8 mouse cellular contexts compared by ENCODE assay signal in the genomic region with DNA sequence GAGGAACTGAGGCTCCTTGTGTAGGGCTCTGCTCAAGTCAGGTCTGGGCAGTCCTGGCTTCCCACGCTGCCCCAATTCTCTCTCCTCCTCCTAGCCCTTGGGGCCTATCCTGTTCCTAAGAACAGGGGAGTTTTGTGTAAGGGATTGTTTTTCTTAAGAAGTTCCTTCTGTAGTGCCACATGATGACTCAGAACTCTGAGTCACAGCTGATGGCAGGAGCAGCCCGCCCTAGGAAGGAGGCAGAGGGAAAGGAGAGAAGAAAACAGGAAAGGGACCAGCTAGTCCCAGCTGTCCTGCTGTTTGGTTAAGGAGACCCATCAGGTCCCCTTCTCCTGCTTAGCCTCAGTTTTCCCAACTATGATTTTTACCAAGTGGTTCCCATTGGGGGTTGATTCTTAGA. TPM values are rescaled to one million over a fixed set of nuclear protein-coding genes. Genes with fewer than 3 reads are reported as not detected.
DNase-seq lines count a peak whose midpoint lies in the region; ATAC-seq lines count a peak whose summit lies in the region.

No protein-coding gene starts in this region.

- peak; percentile 52 for DNase-seq in adrenal gland, postnatal 14 days
- no peak for DNase-seq in adrenal gland, postnatal 25 days
- peak; percentile 84 for DNase-seq in right cerebral cortex, adult 18-20 months
- DNase-seq in right cerebral cortex, postnatal 14 days: no peak
- DNase-seq in heart, postnatal 25 days (ENCODE audit: low spot score): peak; percentile 62
- no peak for DNase-seq in embryo, embryonic 9.5 days (ENCODE audit: extremely low spot score)

- H3K9me3 ChIP-seq in stomach, embryonic 15.5 days: no peaks in the 10 kb centered on the region
- H3K9me3 ChIP-seq in midbrain, embryonic 15.5 days: no peaks in the 10 kb centered on the region

- H3K27me3 ChIP-seq in stomach, embryonic 15.5 days (replicated peaks): no peaks in the 10 kb centered on the region
- no peaks in the 10 kb centered on the region for H3K27me3 ChIP-seq in midbrain, embryonic 15.5 days (replicated peaks)

- peaks cover 51% of the 10 kb centered on the region for H3K4me1 ChIP-seq in stomach, embryonic 15.5 days
- H3K4me1 ChIP-seq in midbrain, embryonic 15.5 days: peaks cover 4% of the 10 kb centered on the region; the same call in 1 of the 2 replicates

- no peak overlapping the region for H3K9ac ChIP-seq in stomach, embryonic 15.5 days
- H3K9ac ChIP-seq in midbrain, embryonic 15.5 days: no peak overlapping the region

- peak; percentile 6; the same call in 1 of the 2 replicates for ATAC-seq in stomach, embryonic 15.5 days (ENCODE audit: insufficient read depth, low FRiP score, low read depth)
- no peak for ATAC-seq in midbrain, embryonic 15.5 days (replicated peaks)

- H3K36me3 ChIP-seq in stomach, embryonic 15.5 days: no peaks in the 10 kb centered on the region
- no peaks in the 10 kb centered on the region for H3K36me3 ChIP-seq in midbrain, embryonic 15.5 days (replicated peaks)

- WGBS in stomach, embryonic 15.5 days: 46% methylated on average over 2 of the region's 2 CpGs
- WGBS in midbrain, embryonic 15.5 days: 81% methylated on average over 2 of the region's 2 CpGs

- peak overlapping the region; percentile 70 for H3K27ac ChIP-seq in stomach, embryonic 15.5 days
- H3K27ac ChIP-seq in midbrain, embryonic 15.5 days: no peak overlapping the region

- no peak overlapping the region for H3K4me2 ChIP-seq in stomach, embryonic 15.5 days
- no peak overlapping the region for H3K4me2 ChIP-seq in midbrain, embryonic 15.5 days

- no peak overlapping the region for H3K4me3 ChIP-seq in stomach, embryonic 15.5 days (replicated peaks)
- H3K4me3 ChIP-seq in midbrain, embryonic 15.5 days: no peak overlapping the region

- intact Hi-C loops in heart, postnatal 25 days (cut with DNase I): no loop called here

RNA-seq across cellular contexts. Expression of a gene that starts 15.6 kb away (rescaled TPM):
- 179 and 208 TPM in 2 replicates for total RNA-seq in adrenal gland, postnatal 14 days (2021)
- 181 and 185 TPM in 2 replicates for total RNA-seq in adrenal gland, postnatal 25 days (2021)
- 100 to 1,000 TPM; 860 to 960 TPM for total RNA-seq in heart, postnatal 25 days (2021)
- 233 and 253 TPM in 2 replicates for polyA plus RNA-seq in stomach, embryonic 15.5 days (2015; fragmentation: Nextera tagmentation; extraction: Ambion mirVana)
- 18.9 and 19.2 TPM in 2 replicates for polyA plus RNA-seq in midbrain, embryonic 15.5 days (2015; fragmentation: Nextera tagmentation; extraction: Ambion mirVana)

Comparison
In these comparisons a context has a peak if more than half of its experiments do, and no peak if none do; other contexts are left out.
1. DNase-seq: peak in adrenal gland, postnatal 14 days (single experiment), right cerebral cortex, adult 18-20 months (single experiment) and heart, postnatal 25 days (single experiment); none in adrenal gland, postnatal 25 days (single experiment), right cerebral cortex, postnatal 14 days (single experiment) and embryo, embryonic 9.5 days (single experiment).